Mouse (Mus musculus) skeletal muscle tissue, adult 2 months (tissue): ENCODE measurements around the gene Ppp1r2.

Experiments
- DNase-seq: peaks from one replicate; pipeline ENCODE4 v3.0.0-alpha.2; 2012; ENCODE audit warnings: low read depth, low spot score

The Ppp1r2 gene

GRCm38 (mm10) chr16:31290751-31291365 is 15.8 kb upstream of the Ppp1r2 start:
- peak; percentile 78 for DNase-seq

GRCm38 (mm10) chr16:31290281-31290680 is 15.2 kb upstream of the Ppp1r2 start:
- DNase-seq = peak; percentile 99

- no peak for DNase-seq
Observed at GRCm38 (mm10) chr16:31287712-31288111, 12.6 kb upstream of the Ppp1r2 start.

- no peak for DNase-seq
Observed at GRCm38 (mm10) chr16:31286801-31287488, 11.9 kb upstream of the Ppp1r2 start.

GRCm38 (mm10) chr16:31281981-31282380 is 6.9 kb upstream of the Ppp1r2 start:
- no peak for DNase-seq

- DNase-seq = no peak
Observed at GRCm38 (mm10) chr16:31280176-31280575, 5.1 kb upstream of the Ppp1r2 start.

- DNase-seq = peak; percentile 45
Observed at GRCm38 (mm10) chr16:31278581-31278980, 3.5 kb upstream of the Ppp1r2 start.

GRCm38 (mm10) chr16:31278081-31278480 is 3.0 kb upstream of the Ppp1r2 start:
- DNase-seq = peak; percentile 49

GRCm38 (mm10) chr16:31276962-31277361 is 1.9 kb upstream of the Ppp1r2 start:
- DNase-seq = peak; percentile 61

- DNase-seq = peak; percentile 82
Observed at GRCm38 (mm10) chr16:31276539-31276938, 1.5 kb upstream of the Ppp1r2 start.

- DNase-seq = no peak
Observed at GRCm38 (mm10) chr16:31274084-31274483, 993 bp downstream of the Ppp1r2 start.

- no peak for DNase-seq
Observed at GRCm38 (mm10) chr16:31266692-31267091, 8.4 kb downstream of the Ppp1r2 start.

GRCm38 (mm10) chr16:31256151-31256550 is 18.9 kb downstream of the Ppp1r2 start:
- no peak for DNase-seq

- DNase-seq = no peak
Observed at GRCm38 (mm10) chr16:31255685-31256084, 19.4 kb downstream of the Ppp1r2 start.

- no peak for DNase-seq
Observed at GRCm38 (mm10) chr16:31249401-31249800, 25.7 kb downstream of the Ppp1r2 start.

GRCm38 (mm10) chr16:31248717-31249116 is 26.4 kb downstream of the Ppp1r2 start:
- DNase-seq = no peak

- DNase-seq = no peak
Observed at GRCm38 (mm10) chr16:31247442-31247841, 27.6 kb downstream of the Ppp1r2 start.

- no peak for DNase-seq
Observed at GRCm38 (mm10) chr16:31244053-31244452, 31.0 kb downstream of the Ppp1r2 start.

GRCm38 (mm10) chr16:31241433-31241832 is 33.6 kb downstream of the Ppp1r2 start:
- no peak for DNase-seq

GRCm38 (mm10) chr16:31240569-31240968 is 34.5 kb downstream of the Ppp1r2 start:
- DNase-seq = no peak

GRCm38 (mm10) chr16:31238281-31238680 is 36.8 kb downstream of the Ppp1r2 start:
- no peak for DNase-seq

- peak; percentile 34 for DNase-seq
Observed at GRCm38 (mm10) chr16:31235457-31236310, 39.4 kb downstream of the Ppp1r2 start.
